Mouse (Mus musculus) E14TG2a.4 (cell line): Measurements from ENCODE around the gene Slco1a6.

Experiments
- CTCF ChIP-seq: conservative IDR thresholded peaks from 2 replicates; pipeline ENCODE4 v1.5.1; 2014; ENCODE audit warnings: low read length
- NANOG ChIP-seq: IDR thresholded peaks from 2 replicates; pipeline ENCODE4 v1.6.1; 2014; ENCODE audit warnings: borderline replicate concordance, low read length, mixed read lengths
- POU5F1 ChIP-seq: IDR thresholded peaks from 2 replicates; pipeline ENCODE4 v1.6.1; 2014; ENCODE audit warnings: low read length, borderline replicate concordance

DNA sequence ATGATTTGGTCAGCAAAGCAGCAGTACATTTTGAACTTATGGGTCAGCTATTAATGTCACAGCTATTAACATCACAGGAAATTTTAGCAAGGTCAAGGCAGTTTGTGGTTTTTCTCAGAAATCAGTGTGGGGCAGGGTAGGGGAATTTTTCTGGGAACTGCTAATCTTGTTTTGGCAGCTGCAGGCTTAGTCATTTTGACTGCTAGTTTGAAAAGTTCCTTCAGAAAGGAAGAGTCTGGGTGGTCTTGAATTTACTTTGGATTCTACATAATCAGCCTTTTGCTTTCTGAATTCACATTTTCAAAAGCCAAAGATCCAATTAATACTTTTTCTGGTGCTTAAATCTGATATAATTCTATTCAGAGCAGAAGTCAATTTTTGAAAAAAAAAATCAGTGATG, 1.4 kb upstream of the Slco1a6 start:
- TF ChIP-seq CTCF, result no peak
- no peak for TF ChIP-seq POU5F1
- TF ChIP-seq NANOG, result no peak
